Mouse (Mus musculus) G1E-ER4 (cell line): ENCODE data around the gene Dst. TPM values are rescaled to one million over a fixed set of nuclear protein-coding genes. Genes with fewer than 3 reads are reported as not detected.

Experiments
- GATA1 ChIP-seq: IDR thresholded peaks from one replicate; pipeline ENCODE4 v1.8.0; 2012; ENCODE audit warnings: low read length, inconsistent platforms
- polyA plus RNA-seq: library from polyadenylated mRNA; stranded (reverse); fragments of >175 nt; gene quantifications from 2 replicates; pipeline ENCODE4 v1.2.3, GENCODE M21; 2012

Gene Dst
- polyA plus RNA-seq, 1 experiment, result not detected

- no peak for TF ChIP-seq GATA1
These were observed 281.9 kb downstream of the Dst start for GRCm38 (mm10) chr1:34189970-34190369.

DNA sequence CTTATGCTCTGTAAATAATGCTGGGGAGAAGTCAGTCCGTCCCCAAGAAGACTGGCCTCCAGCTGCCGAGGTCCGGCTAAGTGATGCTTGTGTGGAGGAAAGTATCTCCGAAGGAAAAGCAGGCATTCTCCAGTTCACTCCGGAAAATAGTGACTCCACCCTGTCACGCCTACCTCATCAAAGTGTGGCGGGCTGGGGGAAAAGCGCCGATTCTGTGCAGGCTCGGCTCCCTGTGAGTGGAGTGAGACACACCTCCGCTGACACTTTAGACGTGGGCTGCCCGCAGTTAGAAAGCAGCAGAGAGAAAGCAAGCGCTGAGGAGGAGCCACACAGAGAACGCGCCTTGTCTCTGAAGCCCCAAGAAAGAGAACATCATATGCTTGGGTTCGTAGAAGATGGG is 284.1 kb downstream of the Dst start:
- no peak for TF ChIP-seq GATA1

GRCm38 (mm10) chr1:34200791-34201190 is 292.8 kb downstream of the Dst start:
- TF ChIP-seq GATA1, result no peak

DNA sequence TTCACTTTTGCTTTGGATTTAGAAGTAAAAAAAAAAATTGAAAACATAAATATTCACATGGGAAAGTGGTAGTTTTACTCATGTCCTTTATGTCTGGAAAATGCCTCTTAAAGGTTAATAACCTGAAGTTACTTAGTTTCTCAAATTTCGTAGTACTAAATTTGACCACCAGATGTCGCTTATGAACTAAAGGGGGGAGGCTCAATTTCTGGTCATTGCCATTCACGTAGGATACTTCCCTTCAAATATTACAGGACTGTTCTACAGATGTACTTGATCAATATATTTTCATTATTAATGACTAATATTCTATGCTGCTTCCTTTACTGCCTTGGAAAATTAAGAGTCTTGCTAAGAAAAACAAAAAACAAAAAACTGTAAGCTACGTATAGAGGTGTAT is 293.5 kb downstream of the Dst start:
- TF ChIP-seq GATA1, result no peak

- no peak for TF ChIP-seq GATA1
These were observed 303.7 kb downstream of the Dst start for GRCm38 (mm10) chr1:34211704-34212103.

- no peak for TF ChIP-seq GATA1
These were observed 308.4 kb downstream of the Dst start for GRCm38 (mm10) chr1:34216456-34216855.

GRCm38 (mm10) chr1:34218323-34218722 is 310.3 kb downstream of the Dst start:
- no peak for TF ChIP-seq GATA1

GRCm38 (mm10) chr1:34218801-34219200 is 310.8 kb downstream of the Dst start:
- TF ChIP-seq GATA1, result no peak

DNA sequence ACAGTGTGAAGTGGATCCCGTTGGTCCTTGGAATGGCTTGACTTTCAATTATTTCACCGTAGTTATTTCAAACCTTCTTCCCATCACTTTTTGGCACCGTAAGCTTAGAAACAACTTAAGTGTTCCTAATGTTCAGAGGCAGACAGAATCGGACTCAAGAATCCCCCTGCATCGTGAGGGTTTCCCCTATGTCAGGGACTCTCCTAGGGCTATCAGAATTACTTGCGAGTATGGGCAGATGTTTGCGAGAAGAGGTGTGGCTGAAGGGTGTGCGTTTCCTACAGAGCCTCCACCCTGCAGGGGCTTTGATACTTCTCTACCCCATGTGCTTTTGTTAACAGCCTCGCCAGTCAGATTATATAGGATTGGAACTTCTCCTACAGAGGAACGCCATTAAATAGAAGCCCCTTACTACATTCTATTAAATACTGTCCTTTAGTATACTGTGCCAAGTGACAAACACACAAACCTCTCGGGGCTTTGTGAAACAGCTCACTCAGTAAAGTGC is 312.1 kb downstream of the Dst start:
- TF ChIP-seq GATA1, result no peak

DNA sequence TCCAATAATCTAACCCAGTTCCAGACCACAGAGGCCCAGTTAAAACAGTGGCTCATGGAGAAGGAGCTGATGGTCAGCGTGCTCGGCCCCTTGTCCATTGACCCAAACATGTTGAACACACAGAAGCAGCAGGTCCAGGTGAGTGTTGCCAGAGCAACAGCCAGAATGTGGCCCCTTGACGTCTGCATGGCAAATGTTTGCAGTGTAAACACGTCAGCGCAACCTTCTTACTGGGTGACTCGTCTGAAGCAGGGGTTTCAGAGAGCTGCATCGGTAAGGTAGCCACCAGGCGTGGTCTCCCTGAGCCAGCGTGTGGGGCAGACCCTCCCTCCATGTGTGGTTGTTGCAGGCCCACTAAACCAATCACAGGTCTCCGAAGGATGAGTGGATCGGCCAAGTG is 315.8 kb downstream of the Dst start:
- TF ChIP-seq GATA1, result no peak

- TF ChIP-seq GATA1, result no peak
These were observed 319.7 kb downstream of the Dst start for GRCm38 (mm10) chr1:34227676-34228075.

DNA sequence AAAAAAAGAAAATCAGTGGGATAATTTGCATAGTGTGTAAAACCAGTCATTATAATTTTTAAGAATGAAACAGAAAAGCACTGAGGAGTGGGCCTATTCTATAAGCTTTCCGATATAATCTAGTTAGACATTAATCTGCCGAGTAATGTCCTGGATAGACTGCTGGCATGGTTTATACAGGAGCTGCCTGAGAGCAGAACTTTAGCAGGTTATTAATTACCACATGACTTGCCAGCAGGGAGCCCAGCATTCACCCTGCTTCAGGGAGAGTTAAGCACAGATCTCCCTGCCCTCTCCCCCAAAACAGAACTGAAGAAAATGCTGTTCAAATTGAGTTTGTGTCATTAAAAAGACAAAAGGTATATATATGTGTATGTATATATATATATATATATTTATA is 323.0 kb downstream of the Dst start:
- TF ChIP-seq GATA1, result no peak

- TF ChIP-seq GATA1, result no peak
These were observed 328.3 kb downstream of the Dst start for GRCm38 (mm10) chr1:34236254-34236723.

- no peak for TF ChIP-seq GATA1
These were observed 329.2 kb downstream of the Dst start for GRCm38 (mm10) chr1:34237211-34237610.

- no peak for TF ChIP-seq GATA1
These were observed 329.7 kb downstream of the Dst start for GRCm38 (mm10) chr1:34237689-34238091.

DNA sequence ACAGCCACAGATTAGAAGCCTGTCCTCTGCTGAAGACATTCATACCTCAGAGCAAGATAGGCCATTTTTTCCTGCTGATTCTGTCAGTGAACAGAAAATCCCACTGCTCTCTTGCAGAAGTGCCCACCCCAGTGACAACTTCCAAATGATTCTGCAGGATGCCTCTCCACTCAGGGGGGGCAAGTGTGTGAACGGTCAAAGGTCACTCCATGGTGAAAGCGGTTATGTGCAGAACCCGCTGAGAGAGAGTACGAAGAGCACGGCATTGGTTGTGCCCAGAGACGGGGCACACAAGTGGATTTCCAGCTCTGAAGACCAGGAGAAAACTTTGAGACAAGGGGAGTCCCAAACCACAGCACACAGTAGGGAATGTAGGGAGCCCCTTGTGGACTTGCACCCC is 330.2 kb downstream of the Dst start:
- no peak for TF ChIP-seq GATA1

GRCm38 (mm10) chr1:34244678-34245077 is 336.7 kb downstream of the Dst start:
- no peak for TF ChIP-seq GATA1
